Mouse (Mus musculus) heart, adult 2 months (tissue): ENCODE measurements around the gene Xrcc5.

Experiments used
- CTCF ChIP-seq: fragments of 200-600 bp; IDR thresholded peaks from 2 replicates; pipeline ENCODE4 v1.8.1; 2022; ENCODE audit warnings: antibody characterized with exemption, mild to moderate bottlenecking, moderate library complexity
- EP300 ChIP-seq: fragments of 200-500 bp; IDR thresholded peaks from 2 replicates; pipeline ENCODE4 v1.6.1; 2011; ENCODE audit warnings: low read depth, low read length, control low read depth; ENCODE audit not compliant: insufficient read depth

- TF ChIP-seq EP300 (no peak), CTCF (no peak)
Observed at GRCm38 (mm10) chr1:72316409-72316808, 9.2 kb downstream of the Xrcc5 start.
